Mouse (Mus musculus): ENCODE measurements around the gene Muc4. TPM values are rescaled to one million over a fixed set of nuclear protein-coding genes. Genes with fewer than 3 reads are reported as not detected.

Gene Muc4
- polyA plus RNA-seq, 1 experiment from 2014 or later: 2.5 TPM

GRCm38 (mm10) chr16:32707824-32708456 is 27.7 kb upstream of the Muc4 start:
- Histone ChIP-seq H3K9ac (0 out of 2 replicates have a peak overlapping the region, but pooled peaks have one; percentile 10), H3K4me3 (replicated peaks) (peak overlapping the region; percentile 11; the same call in 1 of the 2 replicates), H3K27me3 (replicated peaks) (no peaks in the 10 kb centered on the region), H3K4me2 (replicated peaks) (peak overlapping the region; percentile 48), H3K9me3 (no peaks in the 10 kb centered on the region), H3K27ac (peak overlapping the region; percentile 77), H3K4me1 (replicated peaks) (peaks cover 24% of the 10 kb centered on the region; the same call in 1 of the 2 replicates), H3K36me3 (no peaks in the 10 kb centered on the region)
- WGBS: 27% methylated on average over 9 of the region's 9 CpGs
- ATAC-seq: peak; percentile 90

- Histone ChIP-seq H3K9ac (0 out of 2 replicates have a peak overlapping the region, but pooled peaks have one; percentile 10), H3K27me3 (replicated peaks) (no peaks in the 10 kb centered on the region), H3K27ac (peak overlapping the region; percentile 77), H3K36me3 (no peaks in the 10 kb centered on the region), H3K4me2 (replicated peaks) (peak overlapping the region; percentile 48), H3K4me1 (replicated peaks) (peaks cover 20% of the 10 kb centered on the region; the same call in 1 of the 2 replicates), H3K4me3 (replicated peaks) (peak overlapping the region; percentile 11; the same call in 1 of the 2 replicates), H3K9me3 (no peaks in the 10 kb centered on the region)
- ATAC-seq: peak; percentile 71
- 31% methylated on average over 10 of the region's 10 CpGs for WGBS
Measured at GRCm38 (mm10) chr16:32708457-32709033, 27.1 kb upstream of the Muc4 start.

- H3K36me3 ChIP-seq: no peaks in the 10 kb centered on the region
- peak overlapping the region; percentile 77 for H3K27ac ChIP-seq
- H3K4me2 ChIP-seq (replicated peaks): no peak overlapping the region
- no peaks in the 10 kb centered on the region for H3K9me3 ChIP-seq
- no peak for ATAC-seq
- H3K4me1 ChIP-seq (replicated peaks): peaks cover 20% of the 10 kb centered on the region; the same call in 1 of the 2 replicates
- no peaks in the 10 kb centered on the region for H3K27me3 ChIP-seq (replicated peaks)
- WGBS: 92% methylated on average over 8 of the region's 8 CpGs
- no peak overlapping the region for H3K4me3 ChIP-seq (replicated peaks)
- H3K9ac ChIP-seq: no peak overlapping the region
Measured at GRCm38 (mm10) chr16:32709116-32709515, 26.6 kb upstream of the Muc4 start.

DNA sequence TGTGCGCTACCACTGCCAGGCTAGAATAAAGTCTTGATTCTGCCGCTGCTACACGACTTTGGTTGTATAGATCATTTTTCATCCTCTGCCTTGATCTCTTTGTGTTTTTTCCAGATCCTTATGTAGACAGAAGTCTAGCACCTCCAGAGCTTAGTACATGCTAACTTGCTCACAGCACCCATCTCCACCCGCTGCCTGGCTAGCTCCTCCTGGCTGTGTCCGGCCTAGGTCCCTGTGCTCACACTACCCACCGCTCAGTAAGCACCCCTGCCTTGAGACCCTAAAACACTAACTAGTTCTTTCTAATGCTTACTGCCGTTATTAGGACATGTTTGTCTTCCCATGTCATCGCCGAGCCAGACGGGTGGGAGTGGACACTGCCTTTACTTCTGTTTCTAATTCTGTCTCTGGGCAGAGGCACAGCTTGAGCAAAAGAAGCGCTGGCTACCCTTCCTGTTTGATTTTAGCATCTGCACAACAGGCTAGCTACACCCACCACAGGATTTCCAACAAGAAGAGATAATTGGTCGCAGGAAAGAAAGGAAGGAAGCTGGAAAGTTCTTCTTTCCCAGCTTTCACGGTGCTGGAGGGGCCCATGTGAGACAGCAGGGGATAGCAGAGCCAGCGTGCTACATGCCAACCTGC is 25.1 kb upstream of the Muc4 start:
- no peak overlapping the region for H3K9ac ChIP-seq
- H3K4me2 ChIP-seq (replicated peaks): no peak overlapping the region
- H3K27me3 ChIP-seq (replicated peaks): no peaks in the 10 kb centered on the region
- peaks cover 20% of the 10 kb centered on the region; the same call in 1 of the 2 replicates for H3K4me1 ChIP-seq (replicated peaks)
- no peaks in the 10 kb centered on the region for H3K36me3 ChIP-seq
- H3K27ac ChIP-seq: no peak overlapping the region
- H3K9me3 ChIP-seq: no peaks in the 10 kb centered on the region
- no peak for ATAC-seq
- whole genome bisulfite sequencing: 63% methylated on average over 14 of the region's 14 CpGs
- H3K4me3 ChIP-seq (replicated peaks): no peak overlapping the region

DNA sequence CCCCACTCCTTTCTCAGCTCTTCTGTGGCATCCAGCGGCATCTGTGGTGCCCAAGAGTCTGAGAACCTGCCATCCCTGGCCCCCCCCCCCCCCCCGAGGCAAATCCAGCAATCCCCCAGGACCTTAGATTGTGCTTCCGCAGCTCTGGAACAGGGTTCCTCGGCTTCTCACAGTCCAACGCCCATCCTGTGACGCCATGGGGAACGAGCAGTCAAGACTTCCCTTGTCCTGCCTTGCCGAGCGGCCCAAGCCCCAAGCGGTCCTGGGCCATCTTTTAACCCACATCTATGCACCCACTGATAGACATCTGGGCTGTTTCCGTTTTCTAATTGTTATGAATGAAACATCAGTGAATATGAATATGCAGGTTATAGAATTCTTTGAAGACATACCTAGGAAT is 23.5 kb upstream of the Muc4 start:
- ATAC-seq: no peak
- H3K27ac ChIP-seq: no peak overlapping the region
- H3K9me3 ChIP-seq: no peaks in the 10 kb centered on the region
- H3K27me3 ChIP-seq (replicated peaks): no peaks in the 10 kb centered on the region
- 88% methylated on average over 11 of the region's 11 CpGs for WGBS
- H3K9ac ChIP-seq: no peak overlapping the region
- no peak overlapping the region for H3K4me3 ChIP-seq (replicated peaks)
- H3K36me3 ChIP-seq: no peaks in the 10 kb centered on the region
- no peak overlapping the region for H3K4me2 ChIP-seq (replicated peaks)
- peaks cover 17% of the 10 kb centered on the region; the same call in 1 of the 2 replicates for H3K4me1 ChIP-seq (replicated peaks)

GRCm38 (mm10) chr16:32713556-32713955 is 22.1 kb upstream of the Muc4 start:
- ATAC-seq: no peak
- no peak overlapping the region for H3K4me2 ChIP-seq (replicated peaks)
- WGBS: 62% methylated on average over 6 of the region's 6 CpGs

DNA sequence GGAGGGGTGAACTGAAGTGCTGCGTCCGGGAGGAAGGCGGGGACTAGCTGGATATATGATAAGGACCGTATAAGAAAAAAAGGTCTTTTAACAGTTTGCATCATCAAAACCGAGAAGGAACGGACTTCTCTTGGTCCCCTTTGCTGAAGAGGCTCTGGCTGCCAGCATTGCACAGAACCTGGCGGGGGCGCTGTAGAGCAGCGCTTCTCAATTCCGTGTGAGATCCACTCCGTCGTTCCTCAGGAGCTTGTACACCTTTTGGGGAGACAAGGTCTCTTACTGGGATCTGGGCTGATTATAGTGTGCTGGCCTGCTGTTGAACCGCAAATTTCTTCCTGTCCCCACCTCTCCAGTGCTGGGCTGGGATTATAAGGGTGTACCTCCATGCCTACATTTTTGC is 20.3 kb upstream of the Muc4 start:
- 22% methylated on average over 13 of the region's 13 CpGs for WGBS
- peaks cover 3% of the 10 kb centered on the region; the same call in 1 of the 2 replicates for H3K4me1 ChIP-seq (replicated peaks)
- H3K9me3 ChIP-seq: no peaks in the 10 kb centered on the region
- no peak overlapping the region for H3K4me2 ChIP-seq (replicated peaks)
- H3K9ac ChIP-seq: no peak overlapping the region
- ATAC-seq: no peak
- H3K4me3 ChIP-seq (replicated peaks): no peak overlapping the region
- no peaks in the 10 kb centered on the region for H3K27me3 ChIP-seq (replicated peaks)
- H3K36me3 ChIP-seq: no peaks in the 10 kb centered on the region
- H3K27ac ChIP-seq: no peak overlapping the region

More at GRCm38 (mm10) chr16:32713556-32713955, 22.1 kb upstream of the Muc4 start:
- Histone ChIP-seq H3K4me1 (replicated peaks) (peaks cover 8% of the 10 kb centered on the region; the same call in 1 of the 2 replicates), H3K27me3 (replicated peaks) (no peaks in the 10 kb centered on the region), H3K4me3 (replicated peaks) (no peak overlapping the region), H3K36me3 (no peaks in the 10 kb centered on the region), H3K9me3 (no peaks in the 10 kb centered on the region), H3K9ac (no peak overlapping the region), H3K27ac (no peak overlapping the region)

GRCm38 (mm10) chr16:32723163-32723562 is 12.5 kb upstream of the Muc4 start:
- Histone ChIP-seq H3K36me3 (no peaks in the 10 kb centered on the region), H3K4me1 (replicated peaks) (peaks cover 7% of the 10 kb centered on the region; the same call in 1 of the 2 replicates), H3K27me3 (replicated peaks) (no peaks in the 10 kb centered on the region), H3K27ac (0 out of 2 replicates have a peak overlapping the region, but pooled peaks have one; percentile 59), H3K4me2 (replicated peaks) (no peak overlapping the region; the same call in 1 of the 2 replicates), H3K9me3 (no peaks in the 10 kb centered on the region), H3K4me3 (replicated peaks) (no peak overlapping the region), H3K9ac (no peak overlapping the region)
- 56% methylated on average over 7 of the region's 7 CpGs for WGBS
- ATAC-seq: peak; percentile 71; the same call in 1 of the 2 replicates

DNA sequence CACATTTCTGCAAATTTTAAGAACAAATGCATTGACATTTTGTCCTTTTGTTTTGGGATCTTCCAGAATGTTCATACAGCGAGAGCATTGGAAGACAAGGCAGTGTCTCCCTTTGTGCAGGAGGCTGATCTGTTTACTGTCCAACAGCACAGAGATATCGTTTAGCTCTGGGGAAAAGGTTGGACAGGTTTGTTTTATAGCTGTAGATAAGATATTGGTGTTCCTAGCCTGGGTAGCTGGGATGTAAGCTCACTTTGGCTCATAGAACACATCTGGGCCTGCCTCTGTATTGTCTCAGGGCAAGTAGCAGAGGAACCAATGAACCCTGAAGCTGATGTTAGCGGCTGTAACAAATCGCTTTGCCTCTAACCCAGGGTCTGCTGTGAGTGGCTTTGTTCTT is 11.9 kb upstream of the Muc4 start:
- no peaks in the 10 kb centered on the region for H3K27me3 ChIP-seq (replicated peaks)
- H3K4me1 ChIP-seq (replicated peaks): peaks cover 7% of the 10 kb centered on the region; the same call in 1 of the 2 replicates
- H3K4me2 ChIP-seq (replicated peaks): no peak overlapping the region
- WGBS: 47% methylated on average over 4 of the region's 4 CpGs
- H3K9ac ChIP-seq: no peak overlapping the region
- no peaks in the 10 kb centered on the region for H3K36me3 ChIP-seq
- peak; percentile 57 for ATAC-seq
- H3K9me3 ChIP-seq: no peaks in the 10 kb centered on the region
- H3K27ac ChIP-seq: peak overlapping the region; percentile 59; the same call in 1 of the 2 replicates
- no peak overlapping the region for H3K4me3 ChIP-seq (replicated peaks)

GRCm38 (mm10) chr16:32724259-32724658 is 11.4 kb upstream of the Muc4 start:
- peak overlapping the region; percentile 7; the same call in 1 of the 2 replicates for H3K27ac ChIP-seq
- no peaks in the 10 kb centered on the region for H3K9me3 ChIP-seq
- no peak overlapping the region for H3K9ac ChIP-seq
- H3K4me2 ChIP-seq (replicated peaks): no peak overlapping the region
- H3K36me3 ChIP-seq: no peaks in the 10 kb centered on the region
- ATAC-seq: no peak
- peaks cover 7% of the 10 kb centered on the region; the same call in 1 of the 2 replicates for H3K4me1 ChIP-seq (replicated peaks)
- H3K4me3 ChIP-seq (replicated peaks): no peak overlapping the region
- WGBS: 88% methylated on average over 2 of the region's 2 CpGs
- no peaks in the 10 kb centered on the region for H3K27me3 ChIP-seq (replicated peaks)

DNA sequence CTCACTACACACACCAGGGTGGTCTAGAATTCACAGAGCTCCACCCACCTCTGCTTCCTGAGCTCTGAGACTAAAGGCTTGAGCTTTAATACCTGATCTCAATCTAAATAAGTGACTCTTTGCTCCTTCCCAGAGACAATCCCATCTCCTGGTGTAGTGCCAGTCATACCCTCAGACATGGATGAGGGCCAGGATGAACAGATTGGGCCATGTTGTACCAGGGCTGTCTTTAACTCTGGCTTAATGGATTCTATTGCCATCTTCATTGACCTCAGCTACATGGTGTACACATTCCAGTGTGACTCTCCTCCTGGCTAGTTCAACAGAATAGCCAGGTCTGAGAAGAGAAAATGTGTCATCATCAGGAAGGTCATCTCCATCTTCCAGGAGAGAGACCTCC is 9.2 kb upstream of the Muc4 start:
- Histone ChIP-seq H3K4me2 (replicated peaks) (no peak overlapping the region), H3K4me3 (replicated peaks) (no peak overlapping the region), H3K9me3 (no peaks in the 10 kb centered on the region), H3K4me1 (replicated peaks) (peaks cover 7% of the 10 kb centered on the region; the same call in 1 of the 2 replicates), H3K9ac (no peak overlapping the region), H3K36me3 (no peaks in the 10 kb centered on the region), H3K27me3 (replicated peaks) (no peaks in the 10 kb centered on the region), H3K27ac (no peak overlapping the region)
- ATAC-seq: no peak

DNA sequence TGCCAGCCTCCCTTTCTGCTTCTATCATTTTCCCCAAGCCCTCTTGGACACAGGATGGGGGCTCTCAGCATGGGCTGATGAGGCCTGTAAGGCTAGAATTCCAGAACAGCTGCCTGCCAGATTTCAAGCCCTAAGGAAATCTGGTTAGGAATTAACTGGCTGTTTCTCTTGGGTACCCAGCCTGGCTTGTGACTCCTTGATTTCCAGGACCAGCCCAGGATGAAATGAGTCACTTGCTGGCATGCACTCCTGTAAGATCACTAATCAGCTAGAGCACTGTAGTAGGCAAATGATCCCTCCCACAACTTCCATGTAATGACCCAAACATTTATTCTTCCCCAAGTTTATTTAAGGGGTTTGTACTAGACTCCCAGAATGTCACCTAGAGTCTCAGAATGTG is 7.4 kb upstream of the Muc4 start:
- no peak overlapping the region for H3K4me2 ChIP-seq (replicated peaks)
- no peak overlapping the region for H3K9ac ChIP-seq

More for the DNA sequence above, 7.4 kb upstream of the Muc4 start:
- Histone ChIP-seq H3K4me1 (replicated peaks) (peaks cover 7% of the 10 kb centered on the region; the same call in 1 of the 2 replicates), H3K36me3 (no peaks in the 10 kb centered on the region), H3K27me3 (replicated peaks) (no peaks in the 10 kb centered on the region), H3K27ac (peak overlapping the region; percentile 6; the same call in 1 of the 2 replicates), H3K4me3 (replicated peaks) (no peak overlapping the region), H3K9me3 (no peaks in the 10 kb centered on the region)
- ATAC-seq: peak; percentile 59
